Mouse (Mus musculus): ENCODE data around the gene 1700010B08Rik. TPM values are rescaled to one million over a fixed set of nuclear protein-coding genes. Genes with fewer than 3 reads are reported as not detected.
"Not testable (repeated sequence)": the region's sequence is repeated elsewhere in the genome, so short reads cannot be mapped to it uniquely, and the experiment has no call there.

The 1700010B08Rik gene
- polyA plus RNA-seq (2012; rRNA removed) = not detected in 2 replicates

DNA sequence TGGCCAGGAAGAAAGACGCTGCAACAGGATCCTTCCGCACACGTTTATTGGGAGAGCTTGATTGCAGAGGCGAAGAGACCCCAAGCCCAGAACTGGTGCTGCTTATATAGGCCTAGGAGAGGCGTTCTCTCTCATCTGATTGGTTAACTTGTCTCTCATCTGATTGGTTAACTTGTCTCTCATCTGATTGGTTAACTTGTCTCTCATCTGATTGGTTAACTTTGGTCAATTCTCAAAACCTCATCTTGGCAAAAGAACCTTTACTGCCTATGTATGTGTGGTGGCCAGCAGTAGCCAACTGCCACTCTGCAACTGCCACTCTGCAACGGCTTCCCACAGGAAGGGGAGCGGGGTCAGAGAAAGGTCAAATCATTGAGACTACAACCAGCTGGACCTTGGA, at the start of gene 1700010B08Rik:
1700010B08Rik (plus strand) TSS at position 301 of the 400 bp plus-strand sequence.
- H3K27me3 ChIP-seq (replicated peaks; ENCODE audit: control insufficient read depth, insufficient read depth, low read length); H3K4me1 ChIP-seq (ENCODE audit: control insufficient read depth, insufficient read depth, low read length); H3K27ac ChIP-seq (ENCODE audit: insufficient read depth, low read depth, low read length); H3K36me3 ChIP-seq (ENCODE audit: control insufficient read depth, insufficient read depth, low read length); DNase-seq; H3K4me3 ChIP-seq (ENCODE audit: insufficient read depth, low read depth, low read length): not testable (repeated sequence)
- 83% methylated on average over 6 of the region's 7 CpGs for WGBS

DNA sequence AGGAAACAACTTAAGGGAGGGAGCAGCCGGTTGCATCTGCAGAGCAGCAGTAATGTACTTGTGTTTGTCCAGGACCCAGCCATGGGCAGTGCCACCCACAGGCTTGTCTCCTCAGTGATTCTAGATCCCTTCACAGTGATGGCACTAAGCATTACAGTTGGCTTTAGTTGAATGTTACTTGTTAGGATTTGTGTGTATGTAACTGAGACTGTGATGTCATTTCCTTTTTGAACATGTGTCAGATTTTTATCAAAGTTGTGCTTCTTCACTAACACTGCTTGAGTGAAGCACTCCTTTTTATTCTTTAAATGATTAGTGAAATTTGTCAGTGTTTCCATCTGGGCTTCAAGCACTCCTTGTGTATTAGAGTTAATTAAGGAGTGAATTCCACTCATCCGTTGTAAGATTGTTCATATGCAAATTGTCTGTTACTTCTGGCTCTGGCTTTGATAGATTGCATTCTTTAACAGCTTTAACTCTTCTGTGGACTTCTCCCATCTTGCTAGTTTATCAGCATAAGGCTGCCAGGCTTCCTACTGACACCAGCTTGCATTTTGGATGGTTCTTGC, 46.8 kb upstream of the 1700010B08Rik start:
- no peak for DNase-seq
- no peak overlapping the region for H3K4me3 ChIP-seq (ENCODE audit: insufficient read depth, low read depth, low read length)
- 50% methylated on average over 2 of the region's 2 CpGs for WGBS
- no peaks in the 10 kb centered on the region for H3K27me3 ChIP-seq (replicated peaks; ENCODE audit: control insufficient read depth, insufficient read depth, low read length)
- H3K36me3 ChIP-seq (ENCODE audit: control insufficient read depth, insufficient read depth, low read length) = no peaks in the 10 kb centered on the region
- no peak overlapping the region for H3K27ac ChIP-seq (ENCODE audit: insufficient read depth, low read depth, low read length)
- peaks cover 8% of the 10 kb centered on the region; the same call in 1 of the 2 replicates for H3K4me1 ChIP-seq (ENCODE audit: control insufficient read depth, insufficient read depth, low read length)
- no peak for TF ChIP-seq POLR2A (IDR thresholded peaks at IDR 0.05; ENCODE audit: low read depth, low read length)
- TF ChIP-seq CTCF (conservative IDR thresholded peaks at IDR 0.05; ENCODE audit: insufficient read depth, insufficient read length, low read depth, low read length) = no peak

DNA sequence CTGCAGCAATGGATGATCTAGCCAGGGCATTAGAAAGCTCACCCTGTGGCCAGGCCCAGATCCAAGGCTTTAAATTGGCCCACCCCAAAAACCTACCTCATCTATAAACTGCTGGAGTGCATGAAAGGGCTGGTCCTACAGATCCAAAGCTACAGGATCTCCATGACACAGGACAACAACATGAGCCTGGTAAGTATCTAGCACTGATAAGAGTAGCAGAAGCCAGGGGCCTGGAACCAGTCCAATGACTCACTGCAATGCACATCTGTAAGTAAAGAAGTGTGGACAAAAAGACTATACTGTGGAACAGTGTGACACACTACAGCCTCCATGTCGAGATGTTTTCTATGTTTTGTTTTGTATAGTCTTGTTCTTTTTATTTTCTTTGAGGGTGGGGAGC, 45.7 kb upstream of the 1700010B08Rik start:
- peaks cover 9% of the 10 kb centered on the region; the same call in 1 of the 2 replicates for H3K4me1 ChIP-seq (ENCODE audit: control insufficient read depth, insufficient read depth, low read length)
- no peaks in the 10 kb centered on the region for H3K27me3 ChIP-seq (replicated peaks; ENCODE audit: control insufficient read depth, insufficient read depth, low read length)
- TF ChIP-seq POLR2A (IDR thresholded peaks at IDR 0.05; ENCODE audit: low read depth, low read length) (no peak), CTCF (conservative IDR thresholded peaks at IDR 0.05; ENCODE audit: insufficient read depth, insufficient read length, low read depth, low read length) (no peak)
- no peak overlapping the region for H3K27ac ChIP-seq (ENCODE audit: insufficient read depth, low read depth, low read length)
- WGBS = 83% methylated on average over 1 of the region's 1 CpGs
- H3K4me3 ChIP-seq (ENCODE audit: insufficient read depth, low read depth, low read length) = no peak overlapping the region
- DNase-seq = no peak
- H3K36me3 ChIP-seq (ENCODE audit: control insufficient read depth, insufficient read depth, low read length) = no peaks in the 10 kb centered on the region

DNA sequence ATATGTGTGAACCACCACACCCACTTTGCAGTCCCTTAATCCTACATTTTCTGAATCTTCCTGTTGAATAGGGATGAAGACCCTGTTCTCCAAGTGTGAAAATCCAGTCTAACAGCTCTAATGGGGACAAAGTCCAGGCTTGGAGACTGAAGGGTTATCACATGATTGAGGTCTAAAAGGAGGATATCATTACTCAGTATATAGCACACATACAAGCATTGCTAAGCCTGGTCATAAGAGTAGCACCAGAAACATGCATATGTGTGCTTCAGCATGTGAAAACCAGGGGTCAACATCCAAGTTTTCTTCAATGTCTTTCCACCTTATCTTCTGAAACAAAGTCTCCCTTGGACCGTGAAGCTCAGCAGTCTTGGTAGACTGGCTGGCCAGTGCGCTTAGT, 40.6 kb upstream of the 1700010B08Rik start:
- WGBS = 87% methylated on average over 2 of the region's 2 CpGs
- Histone ChIP-seq H3K27me3 (replicated peaks; ENCODE audit: control insufficient read depth, insufficient read depth, low read length) (no peaks in the 10 kb centered on the region), H3K36me3 (ENCODE audit: control insufficient read depth, insufficient read depth, low read length) (no peaks in the 10 kb centered on the region), H3K4me1 (ENCODE audit: control insufficient read depth, insufficient read depth, low read length) (peaks cover 4% of the 10 kb centered on the region; the same call in 1 of the 2 replicates), H3K27ac (ENCODE audit: insufficient read depth, low read depth, low read length) (no peak overlapping the region), H3K4me3 (ENCODE audit: insufficient read depth, low read depth, low read length) (no peak overlapping the region)
- no peak for DNase-seq
- TF ChIP-seq CTCF (conservative IDR thresholded peaks at IDR 0.05; ENCODE audit: insufficient read depth, insufficient read length, low read depth, low read length) (no peak), POLR2A (IDR thresholded peaks at IDR 0.05; ENCODE audit: low read depth, low read length) (no peak)

DNA sequence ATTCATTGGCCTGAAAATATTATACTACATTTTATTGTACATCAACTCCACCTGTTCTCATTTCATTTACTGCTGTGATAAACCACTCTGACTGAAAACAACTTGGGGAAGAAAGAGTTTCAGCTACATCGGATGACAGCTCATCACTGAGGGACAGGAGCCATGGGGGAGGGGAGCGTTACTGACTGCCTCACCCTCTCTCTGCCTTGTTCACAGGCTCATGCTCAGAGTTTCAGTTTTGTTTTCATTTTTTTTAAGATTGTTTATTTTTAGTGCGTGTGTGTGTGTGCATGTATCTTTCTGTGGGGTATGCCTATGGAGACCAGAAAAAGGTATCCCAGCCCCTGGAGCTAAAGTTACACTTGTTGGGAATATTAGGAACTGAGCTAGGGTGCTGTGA, 40.0 kb upstream of the 1700010B08Rik start:
- DNase-seq = no peak
- no peak overlapping the region for H3K4me3 ChIP-seq (ENCODE audit: insufficient read depth, low read depth, low read length)
- H3K4me1 ChIP-seq (ENCODE audit: control insufficient read depth, insufficient read depth, low read length) = peaks cover 4% of the 10 kb centered on the region; the same call in 1 of the 2 replicates
- no peaks in the 10 kb centered on the region for H3K36me3 ChIP-seq (ENCODE audit: control insufficient read depth, insufficient read depth, low read length)
- TF ChIP-seq CTCF (conservative IDR thresholded peaks at IDR 0.05; ENCODE audit: insufficient read depth, insufficient read length, low read depth, low read length) (no peak), POLR2A (IDR thresholded peaks at IDR 0.05; ENCODE audit: low read depth, low read length) (no peak)
- H3K27ac ChIP-seq (ENCODE audit: insufficient read depth, low read depth, low read length) = no peak overlapping the region
- no peaks in the 10 kb centered on the region for H3K27me3 ChIP-seq (replicated peaks; ENCODE audit: control insufficient read depth, insufficient read depth, low read length)
- WGBS = 63% methylated on average over 3 of the region's 3 CpGs

DNA sequence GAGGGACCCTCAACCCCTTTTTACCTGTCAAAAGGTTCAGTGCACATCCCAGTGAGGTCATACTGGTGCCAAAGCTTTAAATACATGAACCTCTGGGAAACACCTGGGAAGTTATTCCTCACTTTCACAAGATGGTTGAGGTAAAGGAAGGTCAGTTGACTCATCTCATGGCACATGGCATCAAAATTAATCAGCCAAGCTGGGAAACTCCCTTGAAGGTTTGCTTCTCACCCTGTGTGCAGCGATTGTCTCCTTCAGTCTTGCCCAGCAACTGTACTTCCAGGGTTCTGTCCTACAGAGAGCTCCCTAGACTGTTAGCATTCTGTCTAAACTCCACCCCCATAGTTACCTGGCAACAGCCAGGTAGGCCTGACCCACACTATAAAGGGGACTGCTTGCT, 39.1 kb upstream of the 1700010B08Rik start:
- H3K36me3 ChIP-seq (ENCODE audit: control insufficient read depth, insufficient read depth, low read length) = no peaks in the 10 kb centered on the region
- no peak for DNase-seq
- H3K27ac ChIP-seq (ENCODE audit: insufficient read depth, low read depth, low read length) = no peak overlapping the region
- peaks cover 4% of the 10 kb centered on the region; the same call in 1 of the 2 replicates for H3K4me1 ChIP-seq (ENCODE audit: control insufficient read depth, insufficient read depth, low read length)
- no peak overlapping the region for H3K4me3 ChIP-seq (ENCODE audit: insufficient read depth, low read depth, low read length)
- no peaks in the 10 kb centered on the region for H3K27me3 ChIP-seq (replicated peaks; ENCODE audit: control insufficient read depth, insufficient read depth, low read length)
- TF ChIP-seq POLR2A (IDR thresholded peaks at IDR 0.05; ENCODE audit: low read depth, low read length) (no peak), CTCF (conservative IDR thresholded peaks at IDR 0.05; ENCODE audit: insufficient read depth, insufficient read length, low read depth, low read length) (no peak)
- 43% methylated on average over 1 of the region's 1 CpGs for WGBS

DNA sequence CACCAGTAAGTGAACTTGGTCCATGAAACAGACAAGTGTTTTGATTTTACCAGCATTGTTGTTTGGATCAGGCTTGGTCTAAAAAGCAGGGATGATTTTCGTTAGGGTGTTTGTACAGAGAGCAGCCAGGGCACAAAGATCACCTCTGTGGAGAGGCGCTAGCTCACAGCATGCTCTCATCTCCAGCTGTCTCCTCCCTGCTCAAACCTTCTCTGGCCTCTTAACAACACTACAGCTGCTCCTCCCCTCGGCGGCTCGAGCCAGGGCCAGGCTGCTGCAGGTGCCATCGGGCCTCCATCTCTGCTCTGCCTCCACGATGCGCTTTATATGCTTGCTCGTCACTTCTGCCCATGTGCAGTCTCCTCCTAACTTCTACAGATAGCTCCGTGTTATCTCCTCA, 36.4 kb upstream of the 1700010B08Rik start:
- Histone ChIP-seq H3K36me3 (ENCODE audit: control insufficient read depth, insufficient read depth, low read length) (no peaks in the 10 kb centered on the region), H3K27ac (ENCODE audit: insufficient read depth, low read depth, low read length) (no peak overlapping the region), H3K27me3 (replicated peaks; ENCODE audit: control insufficient read depth, insufficient read depth, low read length) (no peaks in the 10 kb centered on the region), H3K4me1 (ENCODE audit: control insufficient read depth, insufficient read depth, low read length) (peaks cover 10% of the 10 kb centered on the region), H3K4me3 (ENCODE audit: insufficient read depth, low read depth, low read length) (no peak overlapping the region)
- TF ChIP-seq POLR2A (IDR thresholded peaks at IDR 0.05; ENCODE audit: low read depth, low read length) = no peak
- no peak for TF ChIP-seq CTCF (conservative IDR thresholded peaks at IDR 0.05; ENCODE audit: insufficient read depth, insufficient read length, low read depth, low read length)
- WGBS = 46% methylated on average over 10 of the region's 10 CpGs
- peak; percentile 14 for DNase-seq
